Mouse (Mus musculus): ENCODE data around the gene Adrm1.

- TF ChIP-seq MYC (IDR thresholded peaks at IDR 0.05; ENCODE audit: low read depth, low read length) (no peak), HCFC1 (IDR thresholded peaks at IDR 0.05; ENCODE audit: low read depth, low read length) (no peak), MXI1 (IDR thresholded peaks at IDR 0.05; ENCODE audit: low read depth, low read length) (no peak), POLR2A (IDR thresholded peaks at IDR 0.05; ENCODE audit: low read depth, low read length) (no peak), CTCF (conservative IDR thresholded peaks at IDR 0.05 in 1 of 2, IDR thresholded peaks at IDR 0.05 in 1 of 2; ENCODE audit: low read depth in 2 of 2, low read length in 2 of 2) (no peak), ZC3H11A (IDR thresholded peaks at IDR 0.05; ENCODE audit: low read depth, low read length) (no peak), MAFK (IDR thresholded peaks at IDR 0.05; ENCODE audit: insufficient replicate concordance, low read length) (no peak), USF1 (IDR thresholded peaks at IDR 0.05; ENCODE audit: low read depth, low read length) (no peak), E2F4 (IDR thresholded peaks at IDR 0.05; ENCODE audit: insufficient replicate concordance, low read depth, low read length) (no peak), USF2 (conservative IDR thresholded peaks at IDR 0.05; ENCODE audit: low read depth, low read length) (no peak), NRF1 (IDR thresholded peaks at IDR 0.05; ENCODE audit: low read depth, low read length) (no peak), UBTF (IDR thresholded peaks at IDR 0.05; ENCODE audit: low read depth, low read length) (no peak)
Observed at GRCm38 (mm10) chr2:180198782-180199181, 27.5 kb downstream of the Adrm1 start.
